ENCODE assay signal across 8 mouse cellular contexts in genomic region chr9:55110059-55110834, GRCm38 (mm10). TPM values are rescaled to one million over a fixed set of nuclear protein-coding genes. Genes with fewer than 3 reads are reported as not detected.
DNase-seq lines count a peak whose midpoint lies in the region; ATAC-seq lines count a peak whose summit lies in the region.

No protein-coding gene starts in this region.

- H3K4me2 ChIP-seq in embryonic facial prominence, embryonic 12.5 days (replicated peaks), result no peak overlapping the region
- peak overlapping the region; percentile 27; the same call in 1 of the 2 replicates for H3K4me2 ChIP-seq in midbrain, embryonic 14.5 days (ENCODE audit: low read length)

- WGBS in embryonic facial prominence, embryonic 12.5 days, result 32% methylated on average over 16 of the region's 16 CpGs
- 32% methylated on average over 16 of the region's 16 CpGs for WGBS in limb, embryonic 10.5 days
- WGBS in midbrain, embryonic 14.5 days, result 32% methylated on average over 16 of the region's 16 CpGs

- no peak overlapping the region for H3K4me3 ChIP-seq in embryonic facial prominence, embryonic 12.5 days
- no peak overlapping the region for H3K4me3 ChIP-seq in limb, embryonic 10.5 days
- no peak overlapping the region for H3K4me3 ChIP-seq in midbrain, embryonic 14.5 days (replicated peaks; ENCODE audit: low read depth, low read length)

- H3K27me3 ChIP-seq in embryonic facial prominence, embryonic 12.5 days, result no peaks in the 10 kb centered on the region
- no peaks in the 10 kb centered on the region for H3K27me3 ChIP-seq in limb, embryonic 10.5 days (ENCODE audit: low read depth, poor library complexity, severe bottlenecking)
- no peaks in the 10 kb centered on the region for H3K27me3 ChIP-seq in midbrain, embryonic 14.5 days (ENCODE audit: control insufficient read depth, insufficient read depth, low read length)

- H3K9me3 ChIP-seq in embryonic facial prominence, embryonic 12.5 days, result no peaks in the 10 kb centered on the region
- H3K9me3 ChIP-seq in limb, embryonic 10.5 days (replicated peaks), result no peaks in the 10 kb centered on the region
- H3K9me3 ChIP-seq in midbrain, embryonic 14.5 days (ENCODE audit: control insufficient read depth, low read length), result no peaks in the 10 kb centered on the region

- peak; percentile 77 for DNase-seq in 3134 (ENCODE audit: extremely low read depth, insufficient read length, low spot score)
- DNase-seq in adrenal gland, postnatal 25 days, result peak; percentile 81
- peak; percentile 84 to 90 for DNase-seq in heart, adult 18-20 months
- peak; percentile 85 for DNase-seq in kidney, adult 18-20 months
- DNase-seq in limb, embryonic 10.5 days (ENCODE audit: low spot score), result peak; percentile 91
- DNase-seq in midbrain, embryonic 14.5 days, result peak; percentile 95
- DNase-seq in spleen, adult 18-20 months, result peak; percentile 49 to 69

- H3K27ac ChIP-seq in embryonic facial prominence, embryonic 12.5 days, result no peak overlapping the region
- H3K27ac ChIP-seq in limb, embryonic 10.5 days, result no peak overlapping the region
- no peak overlapping the region for H3K27ac ChIP-seq in midbrain, embryonic 14.5 days (replicated peaks; ENCODE audit: low read depth, low read length)

- ATAC-seq in embryonic facial prominence, embryonic 12.5 days (ENCODE audit: insufficient number of reproducible peaks, insufficient read depth, low FRiP score, low TSS enrichment), result peak; percentile 79
- ATAC-seq in midbrain, embryonic 14.5 days (ENCODE audit: low FRiP score, low TSS enrichment), result peak; percentile 86

- no peak overlapping the region for H3K9ac ChIP-seq in embryonic facial prominence, embryonic 12.5 days
- no peak overlapping the region for H3K9ac ChIP-seq in midbrain, embryonic 14.5 days (replicated peaks; ENCODE audit: low read length)

- no peaks in the 10 kb centered on the region for H3K36me3 ChIP-seq in embryonic facial prominence, embryonic 12.5 days
- H3K36me3 ChIP-seq in limb, embryonic 10.5 days, result no peaks in the 10 kb centered on the region
- no peaks in the 10 kb centered on the region for H3K36me3 ChIP-seq in midbrain, embryonic 14.5 days (ENCODE audit: control insufficient read depth, insufficient read depth, low read length)

- H3K4me1 ChIP-seq in embryonic facial prominence, embryonic 12.5 days, result no peaks in the 10 kb centered on the region
- H3K4me1 ChIP-seq in limb, embryonic 10.5 days, result no peaks in the 10 kb centered on the region
- no peaks in the 10 kb centered on the region for H3K4me1 ChIP-seq in midbrain, embryonic 14.5 days (ENCODE audit: control insufficient read depth, insufficient read depth, low read length)

RNA-seq across cellular contexts. Expression of gene Ube2q2, which starts 38.4 kb away (rescaled TPM):
- 54.8 and 57.1 TPM in 2 replicates for total RNA-seq in adrenal gland, postnatal 25 days (2021)
- 45.0 and 46.1 TPM in 2 replicates for polyA plus RNA-seq in embryonic facial prominence, embryonic 12.5 days (2016; fragmentation: Nextera tagmentation; extraction: Ambion mirVana)
- 10 to 100 TPM; 28.4 to 30.5 TPM for total RNA-seq in heart, adult 18-20 months (2021)
- 32.6 and 33.9 TPM in 2 replicates for polyA plus RNA-seq in limb, embryonic 10.5 days (2016; fragmentation: Nextera tagmentation; extraction: Ambion mirVana)
- 45.8 and 47.1 TPM in 2 replicates for polyA plus RNA-seq in midbrain, embryonic 14.5 days (2014; fragmentation: Nextera tagmentation; extraction: Ambion mirVana)
